Mouse (Mus musculus): ENCODE results near the gene Tra2a.
A peak's percentile ranks its signal among the peaks of the same experiment; 100 is the strongest.

- TF ChIP-seq POLR2AphosphoS2 (IDR thresholded peaks at IDR 0.05; ENCODE audit: insufficient read length, low read depth): no peak
- no peak for TF ChIP-seq POLR2A (IDR thresholded peaks at IDR 0.05; ENCODE audit: insufficient read length, low read depth)
- no peak for TF ChIP-seq SRF (IDR thresholded peaks at IDR 0.05; ENCODE audit: control insufficient read depth, insufficient read length, low read depth)
- peak in 1 of 3 experiments; percentile 37 for TF ChIP-seq MYOD1 (IDR thresholded peaks at IDR 0.05; ENCODE audit: control insufficient read depth in 1 of 3, insufficient read length in 2 of 3, low read depth in 2 of 3)
Observed at GRCm38 (mm10) chr6:49213581-49214085, 50.2 kb downstream of the Tra2a start.
